Mouse (Mus musculus): ENCODE data around the gene Fhl2.
A peak's percentile ranks its signal among the peaks of the same experiment; 100 is the strongest.

Gene Fhl2

DNA sequence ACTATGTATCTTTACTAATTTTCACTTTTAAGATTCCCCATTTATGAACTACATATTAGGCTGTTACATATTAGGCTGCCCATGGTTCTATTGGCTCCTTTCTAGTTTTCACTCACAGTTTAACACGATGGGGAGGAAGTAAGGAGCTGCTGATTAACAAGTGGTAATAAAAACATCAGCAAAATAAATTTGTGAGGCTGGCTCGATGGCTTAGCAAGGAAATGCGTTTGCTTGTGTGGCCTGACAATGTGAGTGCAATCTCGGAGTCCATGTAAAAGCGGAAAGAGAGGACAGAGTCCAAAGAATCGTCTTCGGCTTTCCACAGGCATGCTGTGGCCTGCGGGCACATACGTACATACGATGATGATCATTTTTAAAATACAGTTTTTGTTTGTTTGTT lies 4.3 kb downstream of the Fhl2 start:
- DNase-seq (ENCODE audit: low read depth), result no peak

DNA sequence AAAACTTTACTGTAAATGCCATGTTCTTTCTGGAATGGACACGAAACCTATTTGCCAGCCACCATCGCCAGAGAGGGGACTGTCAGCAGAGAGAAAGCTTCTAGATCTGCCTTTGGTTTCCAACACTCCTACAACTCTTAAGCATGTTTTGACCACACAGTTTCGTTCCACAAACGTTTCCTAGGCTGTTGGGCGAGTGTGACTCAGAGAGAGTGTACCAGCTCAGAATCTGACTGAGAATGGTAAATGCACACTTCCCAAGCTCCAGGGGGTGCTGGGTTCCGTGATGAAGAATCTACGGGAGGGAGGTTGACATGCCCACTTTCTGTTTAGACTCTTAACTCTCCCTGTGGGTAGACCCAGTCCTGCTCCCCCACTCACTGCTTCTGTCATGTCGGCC lies 5.7 kb downstream of the Fhl2 start:
- peak; percentile 32 for DNase-seq (ENCODE audit: low read depth)

DNA sequence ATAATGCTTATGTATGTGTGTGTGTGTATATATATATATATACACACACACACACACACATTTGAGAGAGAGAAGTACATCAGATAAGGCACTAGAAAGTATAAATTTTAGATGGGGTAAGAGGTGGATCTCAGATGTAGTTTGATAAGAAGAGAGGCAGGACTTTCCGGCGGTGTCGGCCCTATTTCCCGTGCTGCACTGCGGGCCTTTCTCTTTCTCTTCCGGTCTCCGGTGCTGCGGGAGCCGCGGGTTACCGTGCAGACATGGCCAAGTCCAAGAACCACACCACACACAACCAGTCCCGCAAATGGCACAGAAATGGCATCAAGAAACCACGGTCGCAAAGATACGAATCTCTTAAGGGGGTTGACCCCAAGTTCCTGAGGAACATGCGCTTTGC lies 7.9 kb downstream of the Fhl2 start:
- peak; percentile 50 for DNase-seq (ENCODE audit: low read depth)

DNA sequence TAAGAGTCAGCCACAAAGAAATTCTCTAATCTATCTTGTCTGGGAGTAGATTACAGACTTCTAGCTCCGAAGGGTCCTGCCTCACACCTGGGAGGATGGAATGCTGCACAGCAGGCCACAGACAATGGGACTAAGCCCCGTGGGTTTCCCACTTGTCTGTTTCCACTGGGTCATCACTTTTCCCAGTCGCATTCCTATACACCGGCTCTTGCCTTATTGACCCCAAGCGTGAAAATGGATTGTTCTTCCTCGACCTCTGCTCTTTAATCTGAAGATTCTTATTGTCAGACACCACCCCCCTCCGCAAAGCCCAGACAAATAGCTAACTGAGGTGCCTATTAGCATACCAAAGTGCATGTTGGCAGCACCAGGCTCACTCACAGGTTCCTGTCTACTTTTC lies 10.4 kb downstream of the Fhl2 start:
- DNase-seq (ENCODE audit: low read depth), result no peak

DNA sequence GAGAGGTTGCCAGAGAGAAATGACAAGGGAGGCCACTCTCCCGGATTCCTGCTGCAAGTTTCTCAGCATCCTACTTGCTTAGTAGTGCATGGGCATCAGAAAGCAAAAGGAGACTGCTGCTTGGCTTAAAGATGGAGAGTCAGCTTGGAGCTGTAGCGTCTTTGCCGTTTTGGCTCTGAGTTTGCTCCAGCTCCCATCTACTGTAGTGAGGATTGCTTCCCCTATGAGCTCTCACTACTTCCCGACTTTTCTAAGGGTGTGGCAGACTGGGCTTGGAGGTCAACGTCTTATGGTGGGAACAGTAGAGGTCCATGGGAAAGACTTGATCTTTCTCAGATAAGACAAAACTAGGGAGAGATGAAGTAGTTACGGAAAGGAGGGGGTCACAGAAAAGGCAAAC lies 15.9 kb downstream of the Fhl2 start:
- no peak for DNase-seq (ENCODE audit: low read depth)

DNA sequence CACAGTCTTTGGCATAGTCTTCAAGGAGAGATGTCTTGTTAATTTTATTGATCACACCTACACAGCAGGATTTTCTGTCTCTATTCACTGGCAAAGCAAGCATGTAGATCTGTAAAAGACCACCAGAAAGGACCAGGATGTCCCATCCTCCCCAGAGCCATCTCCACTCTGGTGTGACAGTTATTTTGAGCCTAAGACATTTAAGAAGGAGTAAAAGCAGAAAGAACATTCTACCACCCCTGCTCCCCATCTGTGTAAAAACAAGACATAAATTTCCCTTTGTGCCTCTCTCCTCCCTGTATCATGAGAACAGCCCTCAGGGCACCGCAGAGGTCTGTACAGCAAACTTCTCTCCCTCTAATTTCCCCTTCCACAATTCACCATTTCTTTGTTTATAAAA lies 18.0 kb downstream of the Fhl2 start:
- no peak for DNase-seq (ENCODE audit: low read depth)

DNA sequence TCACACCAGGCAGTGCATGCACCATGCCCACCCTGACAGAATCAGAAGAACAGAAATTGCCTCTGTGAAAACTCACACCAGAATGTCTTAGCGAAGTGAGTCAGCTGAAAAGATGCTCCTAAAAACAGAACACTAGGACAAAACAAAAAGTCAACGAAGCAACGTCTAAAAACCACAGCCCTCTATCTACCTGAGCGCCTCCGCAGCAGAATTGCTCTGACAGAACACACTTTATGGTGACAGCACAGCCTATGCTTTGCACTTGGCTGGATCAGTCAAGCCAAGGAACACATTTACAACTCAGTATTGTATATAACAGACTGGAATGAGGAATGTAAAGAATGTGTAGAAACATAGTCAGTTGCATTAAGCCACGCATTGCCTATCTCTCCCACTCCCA lies 18.4 kb downstream of the Fhl2 start:
- DNase-seq (ENCODE audit: low read depth), result no peak

DNA sequence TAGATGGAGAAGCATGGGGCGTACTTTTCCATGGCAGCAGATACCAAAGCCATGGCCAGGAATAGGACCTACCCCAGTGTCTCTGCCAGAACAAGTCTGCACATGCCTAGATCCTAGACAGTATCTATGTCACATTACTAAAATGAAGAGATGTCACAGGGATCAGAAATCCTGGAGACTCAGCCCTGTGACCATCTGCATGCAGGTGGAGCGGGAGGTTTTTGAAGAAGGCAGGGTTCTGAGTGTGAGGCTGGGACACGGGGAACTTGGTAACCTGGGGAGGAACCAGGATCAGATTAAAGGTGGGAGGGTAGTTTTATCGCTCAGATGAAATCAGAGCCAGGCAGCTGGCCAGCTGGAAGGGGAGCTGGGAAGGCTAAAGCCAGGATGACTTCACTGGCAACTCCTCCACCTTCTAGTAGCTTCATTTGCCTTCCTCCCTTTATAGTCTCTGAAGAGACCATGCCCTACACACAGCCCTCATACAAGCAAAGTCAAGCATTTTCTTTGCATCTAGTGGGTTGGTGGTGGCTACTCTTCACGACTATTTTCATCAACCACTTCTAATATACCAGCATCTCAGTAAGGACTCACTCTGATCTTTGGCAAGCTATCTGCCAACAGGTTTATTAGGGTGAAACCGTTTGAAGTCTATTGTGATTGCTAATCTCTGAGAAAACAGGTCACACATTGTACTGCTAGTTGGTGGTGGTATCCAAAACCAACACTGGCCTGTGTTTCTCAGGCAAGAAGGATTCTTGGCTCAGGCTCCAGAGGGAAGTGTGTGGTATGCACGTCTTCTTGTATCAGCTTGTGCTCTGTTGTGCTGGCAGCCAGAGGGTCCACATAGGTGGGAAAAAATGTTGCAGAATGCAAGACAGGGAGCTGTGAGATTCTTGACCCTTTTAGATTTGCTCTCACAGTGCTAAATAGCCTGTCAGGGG lies 23.2 kb downstream of the Fhl2 start:
- peak; percentile 59 for DNase-seq (ENCODE audit: low read depth)

DNA sequence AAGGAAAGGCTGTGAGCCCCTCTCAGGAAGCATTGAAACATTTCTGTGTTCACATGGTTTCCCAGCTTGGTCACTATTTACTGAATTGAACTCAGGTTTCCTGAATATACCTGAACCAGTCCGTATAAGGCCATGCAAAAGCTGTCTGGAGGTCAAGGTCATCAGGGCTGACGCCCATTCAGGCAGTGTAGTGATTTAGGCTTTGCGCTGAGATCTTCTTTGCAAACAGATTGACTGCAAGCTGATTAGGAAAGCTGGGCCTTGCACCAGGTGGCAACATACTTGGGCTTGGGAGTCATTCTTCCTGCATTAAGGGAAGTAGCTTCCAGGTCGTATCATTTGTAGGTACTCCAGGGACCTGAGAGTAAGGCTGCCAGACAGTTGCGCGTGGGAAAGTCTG lies 25.0 kb downstream of the Fhl2 start:
- DNase-seq (ENCODE audit: low read depth), result no peak

DNA sequence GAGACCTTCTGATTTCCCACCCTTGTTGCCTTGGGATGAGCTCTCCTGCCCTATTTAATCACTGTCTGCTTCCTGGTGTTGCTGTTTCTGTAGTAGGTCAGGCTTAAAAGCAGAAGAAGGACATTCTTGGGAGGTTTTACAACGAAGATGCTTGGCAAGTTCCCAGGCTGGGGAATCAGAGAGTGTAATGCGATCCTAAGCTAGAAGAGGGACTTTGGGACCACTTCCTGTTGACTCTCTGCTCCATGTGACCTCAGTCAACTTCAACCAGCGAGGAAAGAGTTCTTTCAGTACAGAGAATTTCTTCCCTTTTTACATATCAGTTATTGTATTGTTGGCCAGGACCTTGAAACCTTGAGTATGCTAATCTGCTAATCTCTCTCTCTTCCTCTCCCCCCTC lies 25.7 kb downstream of the Fhl2 start:
- DNase-seq (ENCODE audit: low read depth), result peak; percentile 49

DNA sequence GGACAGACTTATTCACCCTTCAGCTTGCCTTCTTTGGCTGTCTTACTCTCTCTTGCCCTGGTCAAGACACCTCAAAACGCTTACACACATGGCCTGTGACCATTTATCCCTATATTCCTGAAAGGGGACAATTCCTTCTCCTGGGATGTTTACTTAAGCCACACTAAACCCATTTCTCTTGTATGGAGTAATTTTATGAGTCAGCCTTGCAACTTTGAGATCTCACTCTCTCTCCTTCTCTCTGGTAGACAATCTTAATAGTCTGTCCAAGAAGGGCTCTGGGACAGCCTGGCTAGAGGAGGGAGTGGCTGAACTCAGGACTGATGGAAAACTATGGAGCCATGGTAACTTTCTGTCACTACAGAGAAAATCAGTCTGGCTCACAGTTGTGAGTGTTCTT lies 27.1 kb downstream of the Fhl2 start:
- DNase-seq (ENCODE audit: low read depth), result no peak

DNA sequence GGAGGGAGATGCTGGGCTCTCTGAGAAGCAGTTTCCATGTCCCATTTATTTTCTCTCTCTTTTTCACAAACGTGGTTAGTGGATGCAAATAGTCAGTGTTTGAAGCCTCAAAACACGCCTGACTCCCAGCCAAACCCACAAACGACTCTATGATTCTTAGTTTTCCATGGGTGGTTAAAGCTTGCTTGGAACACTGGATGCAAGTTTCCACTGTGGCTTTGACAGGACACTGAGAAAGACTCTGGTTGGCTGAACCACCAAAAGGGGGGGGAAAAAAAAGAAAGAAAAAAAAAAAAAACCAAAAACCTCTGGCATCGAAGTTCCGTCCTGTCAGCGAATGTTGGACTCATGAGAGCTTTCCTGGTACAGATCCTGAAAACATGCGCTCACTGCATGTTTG lies 27.6 kb downstream of the Fhl2 start:
- DNase-seq (ENCODE audit: low read depth), result peak; percentile 90

DNA sequence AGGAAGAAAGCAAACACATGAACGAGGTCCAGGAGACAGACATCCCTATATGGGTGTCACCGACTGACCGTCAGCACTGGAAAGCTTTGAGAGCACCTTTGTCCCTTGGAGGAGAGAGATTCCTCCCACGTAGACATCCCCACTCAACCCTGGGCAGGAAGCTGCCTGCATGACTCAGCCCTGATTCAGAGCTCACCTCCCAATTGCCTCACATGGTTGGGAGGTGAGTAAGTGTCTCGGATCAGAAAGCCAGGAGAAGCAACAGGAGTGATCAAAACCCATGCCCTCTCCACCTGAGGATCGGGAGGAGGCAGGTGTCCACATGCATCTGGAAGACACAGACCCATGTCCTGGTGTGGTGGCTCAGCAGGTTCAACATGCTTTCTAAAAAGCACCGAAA lies 28.2 kb downstream of the Fhl2 start:
- DNase-seq (ENCODE audit: low read depth), result peak; percentile 73

DNA sequence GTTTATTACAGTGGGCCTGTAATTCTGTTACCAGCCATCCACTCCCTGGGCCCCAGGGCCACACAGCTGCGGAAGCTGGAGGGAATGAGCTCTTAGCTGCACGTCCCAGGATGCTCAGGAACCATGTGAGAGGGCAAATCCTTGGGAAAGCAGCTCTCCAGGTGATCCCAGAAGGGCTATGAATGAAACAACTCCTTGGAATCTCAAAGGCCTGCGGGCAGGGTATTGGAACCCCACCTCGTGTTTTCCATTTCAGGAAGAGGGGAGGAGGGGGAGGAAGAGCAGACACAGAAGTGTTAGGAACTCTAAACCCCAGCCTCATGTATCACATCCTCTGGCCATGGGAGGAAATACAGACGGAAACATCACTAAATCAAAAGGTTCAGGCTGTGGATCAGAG lies 28.8 kb downstream of the Fhl2 start:
- DNase-seq (ENCODE audit: low read depth), result no peak

DNA sequence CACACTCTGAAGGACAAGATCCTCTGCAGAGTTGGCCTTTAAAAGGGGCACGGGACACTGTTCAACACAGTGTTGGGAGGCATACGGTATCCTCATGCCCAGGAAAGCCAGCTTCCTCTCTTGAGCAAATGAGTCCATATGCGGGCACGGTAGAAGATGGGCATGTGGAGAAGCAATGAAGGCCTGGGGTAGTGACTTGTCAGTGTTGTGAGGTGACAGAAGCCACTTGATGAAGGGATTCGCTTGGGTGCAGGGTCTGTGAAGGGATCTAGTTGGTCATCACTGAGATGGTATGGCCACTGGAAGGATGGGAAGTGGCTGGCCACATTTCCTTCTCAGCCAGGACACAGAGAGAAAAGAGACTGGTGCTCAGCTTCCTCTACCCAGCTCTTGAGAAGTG lies 32.2 kb downstream of the Fhl2 start:
- no peak for DNase-seq (ENCODE audit: low read depth)

DNA sequence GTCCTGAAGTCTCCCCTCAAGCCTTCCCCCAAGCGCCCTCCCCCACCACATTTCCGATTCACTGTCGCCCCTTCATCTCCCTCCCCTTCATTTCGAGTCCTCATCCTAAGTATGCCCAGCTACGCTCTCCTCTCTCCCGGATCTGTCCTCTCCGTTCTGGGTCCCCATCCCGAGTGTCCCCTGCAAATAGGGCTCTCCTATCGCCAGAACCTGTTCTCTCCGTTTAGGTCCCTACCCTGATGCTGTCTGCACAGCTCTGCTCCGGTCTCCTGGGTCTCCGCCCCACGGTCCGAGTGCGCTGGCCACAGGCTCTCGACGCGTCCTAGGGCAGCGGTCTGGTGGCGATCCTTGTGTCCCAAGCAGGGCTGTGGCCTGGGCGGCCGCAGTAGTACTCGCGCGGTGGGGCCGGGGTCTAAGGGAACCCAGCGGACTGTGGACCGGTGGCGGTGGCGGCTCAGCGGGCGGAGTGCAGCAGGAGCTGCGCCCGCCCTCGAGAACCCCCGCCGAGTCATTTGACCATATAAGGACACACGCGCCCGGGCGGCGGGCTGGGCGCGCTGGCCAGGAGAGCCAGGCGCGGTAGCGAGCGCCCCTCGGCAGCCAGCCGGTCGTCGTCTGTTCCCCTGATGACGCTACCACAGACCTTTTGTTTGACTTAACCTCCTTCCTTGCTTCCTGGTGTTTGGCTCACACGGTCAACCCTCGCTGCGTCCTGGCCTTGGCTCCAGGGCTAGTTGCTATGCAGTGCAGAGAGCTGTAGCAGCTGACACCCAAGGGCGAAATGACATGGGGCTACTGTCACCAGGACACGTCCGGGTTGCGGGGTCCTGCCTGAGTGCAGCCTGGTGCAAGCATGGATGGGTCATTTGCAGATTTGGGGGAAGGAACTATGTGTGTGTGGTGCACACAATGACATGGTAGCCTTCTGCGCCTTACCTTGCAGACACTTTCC lies 33.0 kb downstream of the Fhl2 start:
- DNase-seq (ENCODE audit: low read depth), result peak; percentile 92

DNA sequence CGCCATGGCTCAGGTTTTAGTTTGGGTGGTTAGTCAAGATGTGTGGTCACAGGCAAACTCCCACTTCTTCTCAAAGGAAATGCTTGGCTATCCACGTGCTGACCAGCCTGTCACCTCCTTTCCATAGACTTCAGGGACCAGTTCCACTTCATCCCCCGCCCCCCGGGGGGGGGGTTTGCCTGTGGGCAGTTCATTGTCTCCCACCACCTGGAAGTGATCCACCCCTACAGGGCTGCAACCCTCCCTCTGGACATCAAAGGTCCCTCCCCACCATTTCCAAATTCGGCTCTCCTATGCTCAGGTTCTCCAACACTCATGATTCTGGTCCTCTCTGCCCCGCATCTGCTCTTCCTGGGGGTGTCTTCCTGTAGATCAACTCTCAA lies 33.7 kb downstream of the Fhl2 start:
- DNase-seq (ENCODE audit: low read depth), result peak; percentile 74

DNA sequence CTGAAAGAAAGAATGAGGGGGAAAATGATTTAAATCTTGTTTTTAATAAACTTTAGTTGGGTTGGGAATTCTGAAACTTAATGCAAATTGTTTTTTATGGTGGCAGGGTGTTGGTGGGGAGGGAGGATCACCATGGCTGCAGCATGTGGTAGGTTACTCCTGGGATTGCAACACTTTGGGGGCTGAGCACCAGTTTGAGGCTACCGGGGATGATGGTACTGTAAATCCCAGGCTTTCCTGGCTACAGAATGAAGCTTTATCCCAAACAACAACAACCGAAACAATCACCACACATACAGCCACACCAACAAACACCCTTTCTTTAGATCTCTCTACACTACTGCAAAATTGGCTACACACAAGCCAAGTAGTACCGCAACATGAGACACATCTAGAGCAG lies 34.4 kb downstream of the Fhl2 start:
- peak; percentile 62 for DNase-seq (ENCODE audit: low read depth)

DNA sequence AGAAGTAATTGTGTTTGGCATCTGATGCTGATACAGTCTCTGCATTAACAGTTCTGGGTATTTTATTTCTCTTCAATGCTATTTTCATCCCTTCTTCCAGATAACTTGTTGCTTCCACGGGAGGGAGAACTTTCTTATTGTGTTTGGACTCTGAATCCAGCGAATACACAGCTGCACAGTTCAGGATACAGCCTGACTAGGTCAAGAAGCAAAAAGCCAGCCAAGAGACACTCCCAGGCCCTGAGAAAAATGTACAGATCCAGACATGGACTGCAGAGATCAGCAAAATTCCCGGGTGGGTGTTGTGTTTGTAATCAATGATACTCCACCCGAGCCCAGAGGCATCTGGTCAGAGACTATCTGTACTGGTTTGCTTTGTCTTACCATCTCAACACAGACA lies 37.4 kb downstream of the Fhl2 start:
- peak; percentile 44 for DNase-seq (ENCODE audit: low read depth)

DNA sequence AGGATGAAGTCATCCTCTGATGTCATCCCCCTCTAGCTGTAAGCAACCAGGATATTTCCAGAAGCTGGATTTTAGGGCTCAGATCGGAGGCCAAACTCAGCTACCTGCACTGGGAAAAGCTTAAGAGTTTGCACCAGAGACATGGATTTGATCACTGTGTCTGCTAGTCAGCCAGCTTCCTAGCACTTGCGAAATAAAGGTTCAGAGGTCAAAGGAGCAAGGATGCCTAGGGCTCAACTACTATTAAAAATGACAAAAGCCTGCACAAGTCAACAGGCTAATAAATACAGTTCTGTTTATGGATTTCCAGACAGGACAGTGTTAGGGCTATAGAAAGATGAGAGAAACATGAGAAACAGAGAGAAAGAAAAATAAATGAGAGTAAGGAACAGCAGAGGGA lies 38.9 kb downstream of the Fhl2 start:
- DNase-seq (ENCODE audit: low read depth), result peak; percentile 8

DNA sequence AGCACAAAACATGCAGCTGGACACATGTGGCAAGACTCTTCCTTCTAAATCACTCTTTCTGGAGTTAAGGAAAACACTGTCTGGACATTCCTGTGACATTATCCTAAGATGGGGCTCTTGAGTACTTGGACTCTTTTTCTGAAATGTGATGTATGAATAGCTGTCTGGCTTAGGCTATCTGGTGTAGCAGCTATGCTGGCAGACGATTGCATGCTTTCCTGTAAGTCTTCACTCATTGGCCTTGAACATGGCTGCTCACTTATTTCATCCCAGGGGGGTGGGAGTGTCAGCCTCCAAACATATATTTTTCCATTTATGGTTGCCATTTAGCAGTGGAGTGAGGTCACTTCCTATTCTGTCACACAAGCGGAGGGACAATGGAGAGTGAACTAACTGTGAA lies 42.3 kb downstream of the Fhl2 start:
- peak; percentile 24 for DNase-seq (ENCODE audit: low read depth)

DNA sequence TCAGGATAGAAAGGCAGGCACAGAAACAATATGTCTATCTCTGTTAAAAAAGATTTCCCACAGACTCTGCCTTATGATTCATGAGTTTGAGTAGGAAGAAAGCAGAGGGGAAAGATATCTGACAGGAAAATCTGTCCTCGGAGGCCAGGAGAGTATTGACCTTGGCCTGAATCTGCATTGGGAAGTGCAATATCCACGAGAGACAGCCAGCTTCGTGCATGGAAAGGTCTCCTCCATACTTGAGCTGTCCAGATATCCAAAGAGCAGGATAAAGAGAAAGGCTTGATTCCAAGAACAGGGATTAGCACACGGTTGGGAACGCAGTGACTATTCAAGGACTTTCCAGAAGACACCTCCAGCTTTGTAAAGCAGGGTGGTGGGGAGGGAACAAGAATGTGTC lies 43.2 kb downstream of the Fhl2 start:
- no peak for DNase-seq (ENCODE audit: low read depth)

DNA sequence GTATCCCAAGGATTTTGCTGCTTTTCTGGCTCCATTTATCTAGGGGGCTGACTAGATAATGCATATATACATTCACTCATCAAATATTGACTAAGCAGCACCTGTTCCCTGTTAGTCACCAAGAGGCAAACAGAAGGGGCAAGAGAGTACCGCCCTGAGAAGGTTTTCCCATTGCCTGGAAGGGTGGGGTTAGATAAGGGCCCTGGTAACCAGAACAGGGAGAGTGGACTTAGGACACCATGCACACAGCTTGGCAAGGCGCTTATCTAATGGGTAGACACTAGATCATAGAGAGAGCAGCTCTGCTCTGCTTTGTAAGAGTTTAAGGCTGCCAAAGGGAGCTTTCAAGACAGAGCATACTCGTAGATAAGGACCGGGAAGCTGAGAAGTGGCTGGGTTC lies 44.2 kb downstream of the Fhl2 start:
- DNase-seq (ENCODE audit: low read depth), result no peak
